12 mouse cellular contexts compared by ENCODE assay signal in genomic region chr7:113772135-113772534, GRCm38 (mm10). TPM values are rescaled to one million over a fixed set of nuclear protein-coding genes. Genes with fewer than 3 reads are reported as not detected.
DNase-seq lines count a peak whose midpoint lies in the region; ATAC-seq and TF ChIP-seq lines count a peak whose summit lies in the region.
"Had no signal": no experiment of that assay in that cellular context is flagged by ENCODE, and none has a peak within 500 bp of the region (broad histone marks: within the 10 kb centered on the region; RNA-seq: fewer than 3 reads in every experiment).

No protein-coding gene starts in this region.

- TF ChIP-seq CTCF in hindbrain, postnatal 0 days (IDR thresholded peaks at IDR 0.05; ENCODE audit: low read depth) = peak; percentile 42
- TF ChIP-seq CTCF in lung, postnatal 0 days (IDR thresholded peaks at IDR 0.05) = peak; percentile 25; the same call in 1 of the 2 replicates

- H3K4me3 ChIP-seq in hindbrain, postnatal 0 days (ENCODE audit: low read length) = no peak overlapping the region
- H3K4me3 ChIP-seq in hindbrain, embryonic 10.5 days = no peak overlapping the region
- H3K4me3 ChIP-seq in lung, postnatal 0 days (ENCODE audit: low read depth, low read length) = no peak overlapping the region
- H3K4me3 ChIP-seq in ES-E14 (ENCODE audit: insufficient read depth in 1 of 2, low read depth in 1 of 2, low read length in 2 of 2, poor library complexity in 1 of 2, severe bottlenecking in 1 of 2) = no peak overlapping the region
- H3K4me3 ChIP-seq: erythroblast, embryonic 14.5 days; hindbrain, embryonic 12.5 days; liver, embryonic 12.5 days had no signal

- H3K27ac ChIP-seq in hindbrain, postnatal 0 days = no peak overlapping the region
- no peak overlapping the region for H3K27ac ChIP-seq in hindbrain, embryonic 10.5 days
- H3K27ac ChIP-seq in lung, postnatal 0 days (ENCODE audit: low read length) = no peak overlapping the region
- no peak overlapping the region for H3K27ac ChIP-seq in ES-E14 (ENCODE audit: insufficient read depth, low read depth, low read length, poor library complexity, severe bottlenecking)
- H3K27ac ChIP-seq: hindbrain, embryonic 12.5 days; liver, embryonic 12.5 days had no signal

- DNase-seq in hindbrain, postnatal 0 days (ENCODE audit: low spot score) = no peak
- no peak for DNase-seq in hindbrain, embryonic 10.5 days (ENCODE audit: low spot score)
- DNase-seq in lung, postnatal 0 days (ENCODE audit: low spot score) = no peak
- DNase-seq in lung, adult 18-20 months = no peak
- DNase-seq in A20 (ENCODE audit: low read depth, low spot score) (peak; percentile 29), ES-E14 (ENCODE audit: low read depth, low spot score) (peak; percentile 46)
- DNase-seq in adrenal gland, postnatal 36 days = no peak
- DNase-seq: adrenal gland, adult 2 months; kidney, postnatal 10 days had no signal

- H3K9me3 ChIP-seq in hindbrain, postnatal 0 days (ENCODE audit: low read length) = no peaks in the 10 kb centered on the region
- H3K9me3 ChIP-seq in hindbrain, embryonic 10.5 days = peaks cover 4% of the 10 kb centered on the region; the same call in 1 of the 2 replicates
- no peaks in the 10 kb centered on the region for H3K9me3 ChIP-seq in lung, postnatal 0 days (ENCODE audit: low read length)
- H3K9me3 ChIP-seq in ES-E14 (ENCODE audit: control insufficient read depth, insufficient read depth, low read depth, low read length) = no peaks in the 10 kb centered on the region
- H3K9me3 ChIP-seq: hindbrain, embryonic 12.5 days; liver, embryonic 12.5 days had no signal

- no peak overlapping the region for H3K4me2 ChIP-seq in hindbrain, postnatal 0 days (ENCODE audit: low read depth, low read length)
- H3K4me2 ChIP-seq in lung, postnatal 0 days (replicated peaks; ENCODE audit: low read depth, low read length) = no peak overlapping the region
- H3K4me2 ChIP-seq: hindbrain, embryonic 12.5 days; liver, embryonic 12.5 days had no signal

- in situ Hi-C loops in ES-E14 (cut with MboI; ENCODE audit: low sequenced_read_pairs in 2 of 2, unreplicated experiment in 2 of 2) = no loop called here

- no peak overlapping the region for H3K9ac ChIP-seq in hindbrain, postnatal 0 days (replicated peaks; ENCODE audit: low read length)
- no peak overlapping the region for H3K9ac ChIP-seq in lung, postnatal 0 days (replicated peaks; ENCODE audit: low read depth)
- no peak overlapping the region for H3K9ac ChIP-seq in ES-E14 (ENCODE audit: insufficient read depth, low read depth, low read length, poor library complexity, severe bottlenecking)
- H3K9ac ChIP-seq: hindbrain, embryonic 12.5 days; liver, embryonic 12.5 days had no signal

- no peak for TF ChIP-seq EP300 in lung, postnatal 0 days (IDR thresholded peaks at IDR 0.05)

- H3K27me3 ChIP-seq in hindbrain, postnatal 0 days (ENCODE audit: insufficient read depth, low read length) = no peaks in the 10 kb centered on the region
- peaks cover 31% of the 10 kb centered on the region for H3K27me3 ChIP-seq in hindbrain, embryonic 10.5 days (ENCODE audit: insufficient read depth, poor library complexity, severe bottlenecking)
- H3K27me3 ChIP-seq in lung, postnatal 0 days (replicated peaks; ENCODE audit: insufficient read depth, low read length) = peaks cover under 1% of the 10 kb centered on the region; the same call in 1 of the 2 replicates

- ATAC-seq in hindbrain, postnatal 0 days = no peak
- ATAC-seq in lung, postnatal 0 days = no peak
- ATAC-seq: liver, embryonic 12.5 days had no signal

- 84% methylated on average over 2 of the region's 2 CpGs for WGBS in hindbrain, postnatal 0 days
- 85% methylated on average over 2 of the region's 2 CpGs for WGBS in hindbrain, embryonic 10.5 days
- 78% methylated on average over 2 of the region's 2 CpGs for WGBS in lung, postnatal 0 days

- H3K36me3 ChIP-seq in hindbrain, postnatal 0 days (ENCODE audit: insufficient read depth, low read length) = no peaks in the 10 kb centered on the region
- no peaks in the 10 kb centered on the region for H3K36me3 ChIP-seq in hindbrain, embryonic 10.5 days
- no peaks in the 10 kb centered on the region for H3K36me3 ChIP-seq in lung, postnatal 0 days (ENCODE audit: insufficient read depth, low read length)
- no peaks in the 10 kb centered on the region for H3K36me3 ChIP-seq in ES-E14 (ENCODE audit: control insufficient read depth, insufficient read depth, low read length, poor library complexity, severe bottlenecking)
- H3K36me3 ChIP-seq: hindbrain, embryonic 12.5 days; liver, embryonic 12.5 days had no signal

- no peaks in the 10 kb centered on the region for H3K4me1 ChIP-seq in hindbrain, postnatal 0 days (ENCODE audit: insufficient read depth, low read length)
- H3K4me1 ChIP-seq in hindbrain, embryonic 10.5 days (replicated peaks) = peaks cover 30% of the 10 kb centered on the region
- no peaks in the 10 kb centered on the region for H3K4me1 ChIP-seq in lung, postnatal 0 days (ENCODE audit: insufficient read depth, low read depth, low read length)
- H3K4me1 ChIP-seq in ES-E14 (ENCODE audit: control insufficient read depth in 2 of 2, insufficient read depth in 2 of 2, low read length in 2 of 2, poor library complexity in 1 of 2) = peaks cover 0 to 6% of the 10 kb centered on the region in 2 experiments; a peak in 2 of 4 replicates
- H3K4me1 ChIP-seq: liver, embryonic 12.5 days had no signal

TF ChIP-seq in ES-E14, 5 proteins besides CTCF, POLR2A, EP300 and RAD21:
- peak; percentile 42; the same call in 1 of the 2 replicates for TF ChIP-seq ZC3H11A (IDR thresholded peaks at IDR 0.05; ENCODE audit: borderline replicate concordance, low read depth, low read length)
- TF ChIP-seq MAFK (IDR thresholded peaks at IDR 0.05; ENCODE audit: insufficient read depth, low read depth, low read length) = no peak

RNA-seq across cellular contexts. Expression of gene Spon1, which starts 6.3 kb away (rescaled TPM):
- 42.6 and 43.8 TPM in 2 replicates for total RNA-seq in hindbrain, postnatal 0 days (2014; rRNA removed)
- 50.3 TPM in 2 replicates for polyA plus RNA-seq in hindbrain, postnatal 0 days (2015; fragmentation: Nextera tagmentation; extraction: Ambion mirVana)
- 52.8 and 77.1 TPM in 2 replicates for polyA plus RNA-seq in hindbrain, embryonic 10.5 days (2016; fragmentation: Nextera tagmentation; extraction: Ambion mirVana)
- polyA plus RNA-seq in lung, postnatal 0 days (2015; fragmentation: Nextera tagmentation; extraction: Ambion mirVana) = 35.1 and 35.9 TPM in 2 replicates
- total RNA-seq in ES-E14 (2012; rRNA removed) = 0.13 and 0.26 TPM in 2 replicates
- total RNA-seq in adrenal gland, postnatal 36 days (2021) = 10 to 100 TPM in 1 of 2 experiments, 1 to 10 TPM in 1; 9.7 to 12.4 TPM
- polyA plus RNA-seq: erythroblast, embryonic 14.5 days had no signal

Comparison
In these comparisons a context has a peak if more than half of its experiments do, and no peak if none do; other contexts are left out.
1. DNase-seq: peak in A20 (single experiment) and ES-E14 (single experiment); none in hindbrain, postnatal 0 days (single experiment), hindbrain, embryonic 10.5 days (single experiment), lung, postnatal 0 days (single experiment), lung, adult 18-20 months (0 of 2) and adrenal gland, postnatal 36 days (0 of 2).